Mouse (Mus musculus) myocyte (in vitro differentiated cells): ENCODE measurements at regions not wholly inside any gene's neighbourhood (a gene's known extent, or its start where the extent isn't known, plus 50 kb on each side); places are given as distances from the start of the nearest gene placed in this dataset.

Experiments
- H3K27me3 ChIP-seq: one replicate; pipeline ENCODE4 v1.6.1; 2011; ENCODE audit not compliant: control insufficient read depth, insufficient read depth, insufficient read length
- H3K36me3 ChIP-seq: one replicate; pipeline ENCODE4 v1.6.1; 2011; ENCODE audit not compliant: control insufficient read depth, insufficient read depth
- H3K4me2 ChIP-seq: one replicate; pipeline ENCODE4 v1.6.1; 2011; ENCODE audit warnings: low read depth, control low read depth
- H3K4me3 ChIP-seq: one replicate; pipeline ENCODE4 v1.5.1; 2011; ENCODE audit warnings: mild to moderate bottlenecking, control low read depth, moderate library complexity
- H3K79me2 ChIP-seq: one replicate; pipeline ENCODE4 v1.6.1; 2011; ENCODE audit not compliant: control insufficient read depth, insufficient read depth
- H3ac ChIP-seq: one replicate; pipeline ENCODE4 v1.6.1; 2011; ENCODE audit not compliant: control insufficient read depth, insufficient read length
- CEBPB ChIP-seq: IDR thresholded peaks from 2 replicates; pipeline ENCODE4 v1.6.1; 2011; ENCODE audit warnings: mild to moderate bottlenecking, moderate library complexity; ENCODE audit not compliant: poor library complexity, insufficient read depth, severe bottlenecking
- E2F4 ChIP-seq: IDR thresholded peaks from one replicate; pipeline ENCODE4 v1.6.1; 2011; ENCODE audit warnings: mild to moderate bottlenecking, control low read depth, moderate library complexity; ENCODE audit not compliant: insufficient read depth
- MAX ChIP-seq: IDR thresholded peaks from one replicate; pipeline ENCODE4 v1.6.1; 2011; ENCODE audit warnings: low read depth, mild to moderate bottlenecking, control low read depth
- MYOD1 ChIP-seq, 3 experiments: IDR thresholded peaks; one replicate each; pipeline ENCODE4 v1.6.1; 2011; ENCODE audit warnings: control low read depth in 2 of 3, low read depth in 2 of 3, mild to moderate bottlenecking in 2 of 3, moderate library complexity in 1 of 3; ENCODE audit not compliant: insufficient read length in 2 of 3, control insufficient read depth in 1 of 3
- MYOG ChIP-seq, 3 experiments: IDR thresholded peaks; one replicate each; pipeline ENCODE4 v1.6.1; 2011; ENCODE audit warnings: control low read depth in 2 of 3, low read depth in 2 of 3, mild to moderate bottlenecking in 2 of 3; ENCODE audit not compliant: insufficient read length in 2 of 3, control insufficient read depth in 1 of 3, insufficient read depth in 1 of 3
- POLR2A ChIP-seq: IDR thresholded peaks from one replicate; pipeline ENCODE4 v1.6.1; 2011; ENCODE audit warnings: low read depth, mild to moderate bottlenecking, control low read depth, moderate library complexity; ENCODE audit not compliant: insufficient read length
- POLR2AphosphoS2 ChIP-seq: IDR thresholded peaks from one replicate; pipeline ENCODE4 v1.6.1; 2011; ENCODE audit warnings: low read depth, control low read depth; ENCODE audit not compliant: insufficient read length
- REST ChIP-seq: IDR thresholded peaks from one replicate; pipeline ENCODE4 v1.6.1; 2011; ENCODE audit warnings: mild to moderate bottlenecking, control low read depth, moderate library complexity; ENCODE audit not compliant: insufficient read depth, insufficient read length
- SRF ChIP-seq: IDR thresholded peaks from one replicate; pipeline ENCODE4 v1.6.1; 2011; ENCODE audit warnings: low read depth; ENCODE audit not compliant: control insufficient read depth, insufficient read length
- TCF12 ChIP-seq: IDR thresholded peaks from one replicate; pipeline ENCODE4 v1.6.1; 2011; ENCODE audit warnings: mild to moderate bottlenecking, control low read depth; ENCODE audit not compliant: poor library complexity, insufficient read depth, severe bottlenecking
- TCF3 ChIP-seq: IDR thresholded peaks from one replicate; pipeline ENCODE4 v1.6.1; 2011; ENCODE audit warnings: low read depth, control low read depth; ENCODE audit not compliant: insufficient read length
- USF1 ChIP-seq: IDR thresholded peaks from one replicate; pipeline ENCODE4 v1.6.1; 2011; ENCODE audit warnings: low read depth, mild to moderate bottlenecking, control low read depth, moderate library complexity

GRCm38 (mm10) chr11:40554867-40555794, 139.9 kb downstream of the Mat2b start:
- Histone ChIP-seq H3K4me2 (no peak overlapping the region), H3K79me2 (no peaks in the 10 kb centered on the region), H3K27me3 (no peaks in the 10 kb centered on the region), H3K4me3 (no peak overlapping the region), H3ac (no peak overlapping the region), H3K36me3 (no peaks in the 10 kb centered on the region)
- TF ChIP-seq TCF12 (no peak), POLR2A (no peak), MYOG (IDR thresholded peaks at IDR 0.05; ENCODE audit: control insufficient read depth in 1 of 3, insufficient read depth in 1 of 3, insufficient read length in 2 of 3, low read depth in 2 of 3) (no peak), CEBPB (no peak), USF1 (no peak), TCF3 (no peak), SRF (no peak), MYOD1 (IDR thresholded peaks at IDR 0.05; ENCODE audit: control insufficient read depth in 1 of 3, insufficient read length in 2 of 3, low read depth in 2 of 3) (no peak), REST (no peak), MAX (no peak), E2F4 (no peak), POLR2AphosphoS2 (no peak)

DNA sequence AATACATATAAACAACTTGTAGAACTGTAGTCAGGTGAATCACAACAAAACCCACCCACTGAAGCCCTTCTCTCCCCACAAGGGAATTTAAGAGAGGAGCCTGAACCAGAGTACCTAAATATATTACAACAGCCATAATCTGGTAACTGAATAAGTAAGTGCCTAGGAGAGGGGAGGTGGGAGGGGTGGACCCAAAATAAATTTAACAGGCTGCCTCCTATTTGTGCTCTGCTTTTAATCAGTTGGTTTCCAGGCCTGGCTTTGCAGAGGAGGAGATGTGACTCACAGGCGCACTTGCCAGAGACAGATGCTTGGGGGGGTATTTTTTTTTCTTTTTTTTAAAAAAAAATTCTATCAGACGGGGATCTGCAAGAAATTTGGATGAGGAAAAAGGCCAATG, 142.9 kb downstream of the Mat2b start:
- H3K27me3 ChIP-seq = no peaks in the 10 kb centered on the region
- no peak overlapping the region for H3K4me2 ChIP-seq
- no peak for TF ChIP-seq REST
- TF ChIP-seq USF1 = no peak
- no peak for TF ChIP-seq TCF12
- no peak for TF ChIP-seq CEBPB
- TF ChIP-seq POLR2AphosphoS2 = no peak
- TF ChIP-seq MAX = no peak
- TF ChIP-seq MYOD1 (IDR thresholded peaks at IDR 0.05; ENCODE audit: control insufficient read depth in 1 of 3, insufficient read length in 2 of 3, low read depth in 2 of 3) = no peak
- no peak for TF ChIP-seq E2F4
- no peak for TF ChIP-seq SRF
- no peak for TF ChIP-seq TCF3
- TF ChIP-seq MYOG (IDR thresholded peaks at IDR 0.05; ENCODE audit: control insufficient read depth in 1 of 3, insufficient read depth in 1 of 3, insufficient read length in 2 of 3, low read depth in 2 of 3) = no peak
- no peak for TF ChIP-seq POLR2A
- H3K79me2 ChIP-seq = no peaks in the 10 kb centered on the region
- no peak overlapping the region for H3ac ChIP-seq
- H3K36me3 ChIP-seq = no peaks in the 10 kb centered on the region
- no peak overlapping the region for H3K4me3 ChIP-seq

- H3K36me3 ChIP-seq = no peaks in the 10 kb centered on the region
- H3K4me2 ChIP-seq = no peak overlapping the region
- no peaks in the 10 kb centered on the region for H3K79me2 ChIP-seq
- H3K27me3 ChIP-seq = no peaks in the 10 kb centered on the region
- no peak overlapping the region for H3K4me3 ChIP-seq
- TF ChIP-seq POLR2AphosphoS2 = no peak
- TF ChIP-seq MYOD1 (IDR thresholded peaks at IDR 0.05; ENCODE audit: control insufficient read depth in 1 of 3, insufficient read length in 2 of 3, low read depth in 2 of 3) = no peak
- no peak for TF ChIP-seq E2F4
- no peak for TF ChIP-seq SRF
- no peak for TF ChIP-seq MAX
- TF ChIP-seq REST = no peak
- TF ChIP-seq CEBPB = no peak
- no peak for TF ChIP-seq TCF3
- TF ChIP-seq USF1 = no peak
- TF ChIP-seq MYOG (IDR thresholded peaks at IDR 0.05; ENCODE audit: control insufficient read depth in 1 of 3, insufficient read depth in 1 of 3, insufficient read length in 2 of 3, low read depth in 2 of 3) = no peak
- no peak for TF ChIP-seq TCF12
- TF ChIP-seq POLR2A = no peak
- H3ac ChIP-seq = no peak overlapping the region
Measured at GRCm38 (mm10) chr11:40546596-40546995, 148.4 kb downstream of the Mat2b start.

GRCm38 (mm10) chr11:40545537-40545936, 149.5 kb downstream of the Mat2b start:
- no peak overlapping the region for H3K4me2 ChIP-seq
- no peak overlapping the region for H3K4me3 ChIP-seq
- TF ChIP-seq MYOD1 (IDR thresholded peaks at IDR 0.05; ENCODE audit: control insufficient read depth in 1 of 3, insufficient read length in 2 of 3, low read depth in 2 of 3) (no peak), USF1 (no peak), REST (no peak), MAX (no peak), TCF3 (no peak), TCF12 (no peak), SRF (no peak), CEBPB (no peak), E2F4 (no peak), POLR2AphosphoS2 (no peak), POLR2A (no peak), MYOG (IDR thresholded peaks at IDR 0.05; ENCODE audit: control insufficient read depth in 1 of 3, insufficient read depth in 1 of 3, insufficient read length in 2 of 3, low read depth in 2 of 3) (no peak)
- no peaks in the 10 kb centered on the region for H3K27me3 ChIP-seq
- no peak overlapping the region for H3ac ChIP-seq
- no peaks in the 10 kb centered on the region for H3K79me2 ChIP-seq
- no peaks in the 10 kb centered on the region for H3K36me3 ChIP-seq
